Mouse (Mus musculus) bone marrow macrophage, adult 2 months (primary cell): ENCODE measurements around the gene Proser1.

Source experiments
- CTCF ChIP-seq: IDR thresholded peaks from 2 replicates; pipeline ENCODE4 v1.5.1; 2012; ENCODE audit warnings: low read depth, mild to moderate bottlenecking, low read length, moderate library complexity
- POLR2A ChIP-seq: IDR thresholded peaks from 2 replicates; pipeline ENCODE4 v1.6.1; 2012; ENCODE audit warnings: mild to moderate bottlenecking, low read depth, low read length, borderline replicate concordance

GRCm38 (mm10) chr3:53513096-53513495 lies 49.6 kb downstream of the Proser1 start:
- TF ChIP-seq CTCF (no peak), POLR2A (no peak)
